Mouse (Mus musculus) liver, embryonic 15.5 days (tissue): ENCODE measurements around the gene Adamtsl3. TPM values are rescaled to one million over a fixed set of nuclear protein-coding genes. Genes with fewer than 3 reads are reported as not detected.
"Not testable (repeated sequence)": the region's sequence is repeated elsewhere in the genome, so short reads cannot be mapped to it uniquely, and the experiment has no call there.

Source experiments
- ATAC-seq: fragments of 200-750 bp; cut with Nextera tagmentation; 2 replicates; pipeline ENCODE4 v1.8.0; 2017; ENCODE audit warnings: moderate number of reproducible peaks, mild to moderate bottlenecking, moderate library complexity; ENCODE audit not compliant: insufficient read depth
- H3K27ac ChIP-seq: fragments of 300-500 bp; sonication (generic); replicated peaks from 2 replicates; pipeline ENCODE4 v1.5.1; 2015; ENCODE audit warnings: mild to moderate bottlenecking, inconsistent platforms
- H3K27me3 ChIP-seq: fragments of 300-500 bp; sonication (generic); 2 replicates; pipeline ENCODE4 v1.6.1; 2015; ENCODE audit warnings: mild to moderate bottlenecking, inconsistent platforms
- H3K36me3 ChIP-seq: fragments of 300-500 bp; sonication (generic); replicated peaks from 2 replicates; pipeline ENCODE4 v1.6.1; 2015; ENCODE audit warnings: moderate library complexity, mild to moderate bottlenecking, inconsistent platforms
- H3K4me1 ChIP-seq: fragments of 300-500 bp; sonication (generic); replicated peaks from 2 replicates; pipeline ENCODE4 v1.6.1; 2015; ENCODE audit warnings: inconsistent platforms
- H3K4me2 ChIP-seq: fragments of 300-500 bp; sonication (generic); 2 replicates; pipeline ENCODE4 v1.6.1; 2015; ENCODE audit warnings: moderate library complexity, mild to moderate bottlenecking, inconsistent platforms
- H3K4me3 ChIP-seq: fragments of 300-500 bp; sonication (generic); replicated peaks from 2 replicates; pipeline ENCODE4 v1.5.1; 2015; ENCODE audit warnings: mild to moderate bottlenecking, inconsistent platforms
- H3K9ac ChIP-seq: fragments of 300-500 bp; sonication (generic); 2 replicates; pipeline ENCODE4 v1.6.1; 2015; ENCODE audit warnings: moderate library complexity, mild to moderate bottlenecking, inconsistent platforms
- H3K9me3 ChIP-seq: fragments of 300-500 bp; sonication (generic); replicated peaks from 2 replicates; pipeline ENCODE4 v1.6.1; 2016; ENCODE audit warnings: inconsistent platforms
- WGBS: fragments of 180-500 bp; shearing (Covaris S2); methylation state at CpG from one replicate; pipeline ENCODE4 v1.1.7; 2015; ENCODE audit warnings: mixed read lengths; ENCODE audit not compliant: insufficient replicate concordance; 5-methylcytosine and 5-hydroxymethylcytosine counted together
- polyA plus RNA-seq: library from polyadenylated mRNA; unstranded; fragments of >200 nt; fragmentation: Nextera tagmentation; extraction: Ambion mirVana; gene quantifications from 2 replicates; pipeline ENCODE4 v1.2.1, GENCODE M21; 2015

The Adamtsl3 gene
- polyA plus RNA-seq, 1 experiment from 2014 or later: 0.12 TPM

GRCm38 (mm10) chr7:82394435-82395186 lies 59.1 kb downstream of the Adamtsl3 start:
- no peak overlapping the region for H3K9ac ChIP-seq

DNA sequence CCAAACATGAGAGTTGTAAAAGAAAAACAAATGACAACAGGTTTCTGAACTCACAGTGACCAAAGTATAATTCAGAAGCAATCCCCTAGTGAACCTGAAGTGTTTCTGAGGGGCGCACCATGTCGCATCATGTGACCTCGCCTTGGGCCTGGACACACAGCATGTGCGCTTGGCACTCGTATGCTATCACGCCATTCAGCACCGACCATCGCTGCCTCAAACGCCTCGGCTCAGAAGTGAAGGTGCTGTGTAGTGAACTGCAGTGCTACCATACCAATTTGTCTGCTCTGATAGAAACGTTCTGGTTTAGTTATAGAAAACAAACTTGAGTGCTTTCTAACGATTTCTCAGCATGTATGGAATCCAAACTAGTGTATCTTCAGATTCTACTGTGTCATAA lies 59.7 kb downstream of the Adamtsl3 start:
- H3K4me3 ChIP-seq: no peak overlapping the region
- no peak overlapping the region for H3K27ac ChIP-seq
- no peaks in the 10 kb centered on the region for H3K9me3 ChIP-seq
- H3K36me3 ChIP-seq: no peaks in the 10 kb centered on the region
- no peak overlapping the region for H3K4me2 ChIP-seq
- no peak overlapping the region for H3K9ac ChIP-seq
- H3K27me3 ChIP-seq: no peaks in the 10 kb centered on the region
- no peaks in the 10 kb centered on the region for H3K4me1 ChIP-seq
- WGBS: 78% methylated on average over 12 of the region's 12 CpGs
- no peak for ATAC-seq

More at GRCm38 (mm10) chr7:82394435-82395186, 59.1 kb downstream of the Adamtsl3 start:
- Histone ChIP-seq H3K36me3 (no peaks in the 10 kb centered on the region), H3K4me2 (no peak overlapping the region), H3K27ac (no peak overlapping the region), H3K4me3 (no peak overlapping the region), H3K27me3 (no peaks in the 10 kb centered on the region), H3K9me3 (no peaks in the 10 kb centered on the region), H3K4me1 (no peaks in the 10 kb centered on the region)
- ATAC-seq: no peak
- 64% methylated on average over 6 of the region's 6 CpGs for WGBS

- Histone ChIP-seq H3K9ac (no peak overlapping the region), H3K9me3 (no peaks in the 10 kb centered on the region), H3K27ac (no peak overlapping the region), H3K36me3 (no peaks in the 10 kb centered on the region), H3K27me3 (no peaks in the 10 kb centered on the region), H3K4me2 (no peak overlapping the region), H3K4me1 (no peaks in the 10 kb centered on the region), H3K4me3 (no peak overlapping the region)
- 59% methylated on average over 6 of the region's 6 CpGs for WGBS
- ATAC-seq: no peak
These were observed 60.4 kb downstream of the Adamtsl3 start for GRCm38 (mm10) chr7:82395751-82396512.

GRCm38 (mm10) chr7:82396869-82397268 lies 61.4 kb downstream of the Adamtsl3 start:
- 33% methylated on average over 5 of the region's 5 CpGs for WGBS
- Histone ChIP-seq H3K4me1 (no peaks in the 10 kb centered on the region), H3K4me3 (no peak overlapping the region), H3K4me2 (no peak overlapping the region), H3K36me3 (no peaks in the 10 kb centered on the region), H3K9me3 (no peaks in the 10 kb centered on the region), H3K9ac (no peak overlapping the region), H3K27ac (no peak overlapping the region), H3K27me3 (no peaks in the 10 kb centered on the region)
- no peak for ATAC-seq

GRCm38 (mm10) chr7:82397632-82398031 lies 62.1 kb downstream of the Adamtsl3 start:
- Histone ChIP-seq H3K9me3 (no peaks in the 10 kb centered on the region), H3K4me2 (no peak overlapping the region), H3K4me1 (no peaks in the 10 kb centered on the region), H3K27ac (no peak overlapping the region), H3K27me3 (no peaks in the 10 kb centered on the region), H3K36me3 (no peaks in the 10 kb centered on the region), H3K4me3 (no peak overlapping the region), H3K9ac (no peak overlapping the region)
- 62% methylated on average over 8 of the region's 8 CpGs for WGBS
- ATAC-seq: no peak

DNA sequence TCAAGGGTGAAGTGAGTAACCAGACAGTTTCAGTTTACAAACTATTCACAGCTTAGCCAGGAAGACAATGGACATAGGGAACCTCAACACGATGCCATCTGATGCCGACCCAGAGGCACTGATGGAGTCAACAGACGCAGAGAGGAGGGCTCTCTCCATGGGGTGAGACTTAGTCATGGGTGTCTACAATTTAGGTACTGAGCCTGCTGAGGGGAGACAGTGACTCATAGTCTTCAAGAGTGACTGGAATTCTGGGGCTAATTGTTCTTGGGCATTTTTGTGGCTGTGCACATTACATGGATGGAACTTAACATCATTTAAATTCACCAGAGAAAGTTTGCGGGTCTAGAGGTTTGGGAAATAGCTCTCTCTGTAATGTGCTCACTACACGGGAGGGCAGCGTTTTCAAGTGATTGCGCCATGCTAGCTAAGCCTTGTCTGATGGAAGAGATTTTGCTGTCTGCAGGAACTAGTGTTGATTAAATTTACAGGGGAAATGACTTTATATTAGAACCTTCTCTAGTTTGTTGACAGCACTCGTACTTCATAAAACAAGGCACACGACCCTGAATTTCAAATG lies 70.1 kb downstream of the Adamtsl3 start:
- ATAC-seq: no peak
- no peaks in the 10 kb centered on the region for H3K4me1 ChIP-seq
- no peaks in the 10 kb centered on the region for H3K36me3 ChIP-seq
- no peak overlapping the region for H3K4me3 ChIP-seq
- H3K27me3 ChIP-seq: no peaks in the 10 kb centered on the region
- no peak overlapping the region for H3K4me2 ChIP-seq
- H3K9me3 ChIP-seq: no peaks in the 10 kb centered on the region
- 70% methylated on average over 9 of the region's 9 CpGs for WGBS
- H3K27ac ChIP-seq: no peak overlapping the region
- H3K9ac ChIP-seq: no peak overlapping the region

- Histone ChIP-seq H3K27me3 (no peaks in the 10 kb centered on the region), H3K4me3 (no peak overlapping the region), H3K4me1 (no peaks in the 10 kb centered on the region), H3K27ac (no peak overlapping the region), H3K36me3 (no peaks in the 10 kb centered on the region), H3K9ac (no peak overlapping the region), H3K4me2 (no peak overlapping the region), H3K9me3 (no peaks in the 10 kb centered on the region)
- ATAC-seq: no peak
- 58% methylated on average over 4 of the region's 4 CpGs for WGBS
These were observed 75.5 kb downstream of the Adamtsl3 start for GRCm38 (mm10) chr7:82410966-82411365.

GRCm38 (mm10) chr7:82416653-82417052 lies 81.2 kb downstream of the Adamtsl3 start:
- Histone ChIP-seq H3K4me2 (no peak overlapping the region), H3K27me3 (no peaks in the 10 kb centered on the region), H3K9ac (no peak overlapping the region), H3K9me3 (no peaks in the 10 kb centered on the region), H3K27ac (no peak overlapping the region), H3K4me1 (no peaks in the 10 kb centered on the region), H3K4me3 (no peak overlapping the region), H3K36me3 (no peaks in the 10 kb centered on the region)
- ATAC-seq: no peak
- 71% methylated on average over 6 of the region's 6 CpGs for WGBS

- Histone ChIP-seq H3K4me2 (no peak overlapping the region), H3K4me3 (no peak overlapping the region), H3K4me1 (no peaks in the 10 kb centered on the region), H3K9me3 (no peaks in the 10 kb centered on the region), H3K36me3 (no peaks in the 10 kb centered on the region), H3K27ac (no peak overlapping the region), H3K9ac (no peak overlapping the region), H3K27me3 (no peaks in the 10 kb centered on the region)
- ATAC-seq: no peak
- 58% methylated on average over 4 of the region's 4 CpGs for WGBS
These were observed 81.6 kb downstream of the Adamtsl3 start for GRCm38 (mm10) chr7:82417053-82417452.

DNA sequence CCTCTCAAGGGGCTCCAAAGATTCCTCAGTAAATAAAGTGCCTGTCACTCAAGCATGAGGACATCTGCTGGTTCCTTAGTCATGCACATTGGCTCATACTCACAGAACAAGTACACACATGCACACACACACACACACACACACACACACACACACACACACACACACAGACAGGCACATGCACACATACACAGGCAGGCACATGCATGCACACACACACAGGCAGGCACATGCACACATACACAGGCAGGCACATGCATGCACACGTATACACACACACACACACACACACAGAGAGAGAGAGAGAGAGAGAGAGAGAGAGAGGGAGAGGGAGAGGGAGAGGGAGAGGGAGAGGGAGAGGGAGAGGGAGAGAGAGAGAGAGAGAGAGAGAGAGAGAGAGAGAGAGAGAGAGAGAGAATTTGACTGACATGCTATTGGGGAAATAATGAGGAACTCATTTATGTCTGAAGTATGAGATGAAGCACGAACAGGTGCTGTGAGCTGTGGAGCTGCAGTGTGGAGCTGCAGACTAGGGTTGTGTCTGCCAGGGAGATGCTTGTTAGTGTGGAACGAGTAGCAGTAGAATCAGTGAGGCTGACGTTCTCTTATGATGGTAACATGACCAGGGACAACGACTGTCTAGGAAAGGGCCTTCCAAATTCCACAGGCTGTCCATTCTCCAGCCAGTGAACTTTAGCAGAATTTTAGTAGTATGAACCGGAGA lies 85.0 kb downstream of the Adamtsl3 start:
- H3K27ac ChIP-seq, H3K4me1 ChIP-seq, H3K9ac ChIP-seq, H3K4me2 ChIP-seq, H3K9me3 ChIP-seq, H3K4me3 ChIP-seq, ATAC-seq, H3K27me3 ChIP-seq, H3K36me3 ChIP-seq: not testable (repeated sequence)
- 51% methylated on average over 6 of the region's 6 CpGs for WGBS

GRCm38 (mm10) chr7:82422561-82422960 lies 87.1 kb downstream of the Adamtsl3 start:
- ATAC-seq: no peak
- no peaks in the 10 kb centered on the region for H3K36me3 ChIP-seq
- H3K4me1 ChIP-seq: no peaks in the 10 kb centered on the region
- H3K27ac ChIP-seq: no peak overlapping the region
- no peak overlapping the region for H3K9ac ChIP-seq
- H3K4me3 ChIP-seq: no peak overlapping the region
- no peaks in the 10 kb centered on the region for H3K9me3 ChIP-seq
- 36% methylated on average over 3 of the region's 3 CpGs for whole genome bisulfite sequencing
- H3K27me3 ChIP-seq: no peaks in the 10 kb centered on the region
- no peak overlapping the region for H3K4me2 ChIP-seq
